Mouse (Mus musculus) gastrocnemius, postnatal 25 days (tissue): ENCODE measurements at regions not wholly inside any gene's neighbourhood (a gene's known extent, or its start where the extent isn't known, plus 50 kb on each side); places are given as distances from the start of the nearest gene placed in this dataset.

Experiments
- DNase-seq: peaks from one replicate; pipeline ENCODE4 v3.0.0; 2022

DNA sequence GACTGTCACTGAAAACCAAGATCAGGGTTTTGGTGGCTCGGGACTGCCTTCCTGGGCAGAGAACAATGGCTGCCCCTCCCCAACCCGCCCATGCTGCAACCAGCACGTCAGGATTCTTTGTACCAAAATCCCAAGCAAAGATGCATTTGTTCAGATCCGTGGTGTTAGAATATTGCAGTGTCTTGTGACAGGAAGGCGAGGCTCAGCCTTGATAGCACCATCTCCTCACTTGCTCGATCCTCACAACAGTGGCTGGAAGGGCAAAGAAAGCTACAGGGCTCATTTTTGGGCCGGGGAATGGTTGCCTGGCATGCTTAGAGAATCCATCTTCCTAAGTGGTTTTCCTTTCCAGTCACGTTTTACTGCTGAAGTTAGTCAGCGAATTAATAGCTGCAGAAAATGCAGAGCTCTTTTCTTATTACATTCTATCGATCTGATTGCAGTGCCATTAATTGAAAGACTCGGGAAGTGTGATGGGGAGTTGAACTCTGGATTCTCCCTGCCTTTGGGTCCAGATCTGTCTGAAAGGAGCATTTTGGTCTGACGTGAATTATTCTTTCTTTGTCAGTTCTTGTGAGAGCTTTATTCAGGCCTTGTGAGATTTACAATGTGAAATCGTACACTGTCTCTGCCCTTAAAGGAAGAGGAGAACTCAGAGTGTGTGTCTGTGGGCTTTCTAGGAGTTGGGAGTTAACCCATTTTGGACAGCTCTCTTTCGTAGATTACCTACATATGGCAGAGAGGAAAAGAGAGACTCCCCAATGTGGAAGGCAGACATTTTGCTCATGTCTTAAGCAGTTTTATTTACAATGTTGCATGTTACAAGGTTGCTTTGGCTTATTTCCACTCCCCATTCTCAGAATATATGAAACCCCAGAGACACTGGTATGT lies 213.3 kb upstream of the Ubash3b start:
- no peak for DNase-seq

DNA sequence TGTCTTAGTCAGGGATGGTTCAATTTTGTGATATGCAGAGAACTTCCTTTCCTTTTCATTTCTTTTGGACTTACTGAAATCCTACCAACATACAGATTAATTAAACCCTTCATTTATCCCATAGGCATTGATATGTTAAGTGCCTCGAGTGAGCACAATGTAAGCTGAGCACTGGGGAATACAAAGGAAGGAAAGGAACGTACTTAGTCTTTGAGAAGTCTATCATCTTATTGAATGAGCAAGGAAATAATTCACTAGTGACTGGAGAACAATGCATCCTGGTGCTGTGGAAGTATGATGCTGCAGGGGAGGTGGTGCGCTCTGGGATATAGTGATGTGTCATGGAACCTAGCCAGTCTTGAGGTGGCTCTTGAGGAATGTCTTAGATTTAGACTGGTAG lies 204.9 kb upstream of the Ubash3b start:
- no peak for DNase-seq

DNA sequence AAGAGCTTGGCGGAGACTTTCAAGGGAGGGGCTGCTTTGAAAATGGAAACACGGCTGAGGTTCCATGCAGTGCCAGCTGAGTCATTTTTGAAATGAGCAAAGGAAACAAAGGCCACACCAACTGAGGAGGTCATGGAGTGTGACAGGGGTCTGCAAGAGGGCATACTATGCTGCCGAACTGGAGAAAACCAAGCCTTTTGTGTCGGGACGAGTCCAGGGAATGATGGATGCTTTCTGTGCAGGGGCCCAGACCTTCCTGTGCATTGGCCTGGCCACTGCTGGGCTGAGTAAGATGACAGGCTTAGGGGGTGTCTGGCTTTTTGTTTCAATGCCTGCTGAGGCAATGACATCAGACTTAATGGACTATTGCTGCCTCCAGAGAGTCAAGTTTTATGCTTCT lies 203.8 kb upstream of the Ubash3b start:
- DNase-seq, result no peak

DNA sequence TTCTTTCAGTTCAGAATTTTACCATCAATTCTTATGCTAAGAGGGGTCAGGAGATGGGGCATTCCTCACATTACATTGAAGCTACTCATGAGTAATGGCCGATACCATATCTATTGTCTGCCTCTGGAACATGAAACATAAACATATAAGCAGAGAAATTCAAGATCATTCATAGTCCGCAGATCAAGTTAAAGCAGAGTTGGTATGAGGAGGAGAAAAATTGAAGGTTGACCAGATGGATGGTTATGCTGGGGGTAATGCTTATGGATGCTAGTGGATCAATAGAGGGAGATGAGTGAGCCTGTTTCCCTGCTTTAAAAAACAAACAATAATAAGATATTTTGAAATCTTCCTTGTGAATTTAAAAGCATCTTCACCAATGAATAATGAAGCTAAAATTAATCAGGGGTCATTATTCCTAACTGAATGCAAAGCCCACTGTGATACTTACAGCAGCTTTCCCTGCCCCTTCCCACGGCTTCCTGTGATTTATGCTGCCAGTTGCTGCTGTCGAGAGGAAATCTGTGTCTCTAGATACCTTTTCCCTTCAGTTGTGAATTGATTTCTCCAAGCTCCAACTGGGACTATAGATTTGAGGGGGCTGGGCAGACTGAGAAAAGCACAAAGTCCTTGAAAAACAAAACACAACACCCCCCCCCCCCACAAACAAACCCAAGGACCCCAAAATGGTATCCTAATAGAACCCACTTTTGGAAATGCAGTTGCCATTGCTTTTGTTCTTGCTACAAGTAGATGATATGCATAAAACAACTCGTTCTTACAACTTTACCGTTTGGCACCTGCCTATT lies 203.1 kb upstream of the Ubash3b start:
- DNase-seq, result no peak

DNA sequence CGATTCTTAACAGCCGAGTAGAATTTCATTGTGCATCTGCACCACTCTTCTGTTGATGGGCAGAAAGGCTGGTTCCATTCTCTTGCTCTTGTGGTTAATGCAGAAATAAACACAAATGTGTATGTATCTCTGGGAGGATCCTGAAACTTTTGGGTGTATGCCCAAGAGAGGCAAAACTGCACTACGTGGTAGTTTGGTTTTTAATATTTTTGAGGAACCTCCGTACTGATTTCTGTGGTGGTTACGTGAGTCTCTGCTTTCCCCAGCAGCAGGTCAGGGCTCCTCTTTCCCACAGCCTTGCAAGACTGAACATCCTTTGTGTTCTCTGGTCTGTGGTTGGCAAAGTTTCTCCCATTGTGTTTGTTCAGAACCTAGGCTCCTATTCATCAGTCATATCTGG lies 198.9 kb upstream of the Ubash3b start:
- DNase-seq, result no peak

DNA sequence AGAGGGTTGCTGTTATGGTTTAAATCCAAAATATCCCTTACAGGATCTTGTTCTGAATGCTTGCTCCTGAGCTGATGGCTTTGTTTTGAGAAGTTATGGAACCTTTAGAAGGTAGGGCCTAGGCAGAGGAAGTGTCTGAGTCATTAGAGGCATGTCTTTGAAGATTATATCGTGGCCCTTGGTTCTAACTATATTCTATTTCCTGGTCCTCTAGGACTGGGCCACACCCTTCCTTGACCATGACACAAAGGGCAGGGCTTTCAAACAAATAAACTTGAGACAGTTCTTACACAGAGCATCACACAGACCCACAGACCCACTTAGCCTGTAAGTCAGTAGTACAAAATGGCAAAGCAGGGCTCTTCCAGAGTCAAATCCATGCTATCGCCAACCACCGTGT lies 197.8 kb upstream of the Ubash3b start:
- no peak for DNase-seq

DNA sequence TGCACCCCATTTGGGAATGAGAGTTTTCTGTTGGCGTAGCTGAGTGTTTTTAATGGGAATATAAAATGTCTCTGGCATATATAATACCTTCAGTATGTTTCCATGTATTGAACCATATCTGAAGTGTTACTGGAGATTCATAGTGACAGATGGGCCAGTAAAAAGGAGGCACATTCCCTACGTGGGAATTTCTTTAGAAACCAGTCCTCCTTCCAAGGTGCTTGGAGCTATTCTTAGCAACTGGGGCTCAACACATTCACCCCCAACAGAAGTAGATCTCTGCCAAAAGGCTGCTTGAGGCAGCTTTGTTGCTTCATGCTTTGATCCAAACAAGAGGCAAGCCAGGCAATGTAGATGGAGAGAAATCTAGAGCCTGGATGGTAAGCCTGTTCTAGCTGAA lies 183.8 kb upstream of the Ubash3b start:
- DNase-seq, result no peak

DNA sequence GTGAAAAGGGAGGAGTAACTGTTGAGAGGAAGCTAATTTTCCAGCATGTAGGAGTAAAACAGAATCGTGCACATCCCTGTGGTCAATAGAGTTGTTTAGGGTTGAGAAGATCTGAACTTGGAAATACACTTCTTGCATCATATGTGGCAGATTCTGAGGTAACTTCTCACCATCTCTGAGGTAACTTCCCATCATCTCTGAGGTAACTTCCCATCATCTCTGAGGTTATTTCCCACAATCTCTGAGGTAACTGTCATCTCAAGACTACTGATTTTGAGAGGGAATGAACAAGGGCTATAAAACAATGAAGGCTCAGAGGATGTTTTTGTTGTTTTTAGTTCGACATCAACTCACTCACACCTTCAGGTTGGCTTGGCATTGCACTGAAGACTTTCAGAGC lies 175.9 kb upstream of the Ubash3b start:
- no peak for DNase-seq

DNA sequence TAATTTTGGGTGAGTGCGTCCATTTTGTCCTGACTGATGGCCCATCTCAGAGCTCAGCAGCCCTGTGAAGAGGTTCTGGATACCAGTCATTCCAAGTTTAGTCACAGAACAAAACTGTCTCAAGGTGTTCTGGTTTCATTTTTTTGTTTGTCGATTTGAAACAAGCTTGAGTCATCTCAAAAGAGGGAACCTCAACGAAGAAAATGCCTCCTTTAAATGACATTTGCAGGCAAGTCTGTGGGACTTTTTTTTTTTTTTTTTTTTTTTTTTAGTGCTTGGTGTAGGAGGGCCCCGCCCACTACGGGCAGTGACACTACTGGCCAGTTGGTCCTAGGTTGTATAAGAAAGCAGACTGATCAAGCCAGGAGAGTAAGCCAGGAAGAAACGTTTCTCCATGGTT lies 175.3 kb upstream of the Ubash3b start:
- DNase-seq, result no peak

DNA sequence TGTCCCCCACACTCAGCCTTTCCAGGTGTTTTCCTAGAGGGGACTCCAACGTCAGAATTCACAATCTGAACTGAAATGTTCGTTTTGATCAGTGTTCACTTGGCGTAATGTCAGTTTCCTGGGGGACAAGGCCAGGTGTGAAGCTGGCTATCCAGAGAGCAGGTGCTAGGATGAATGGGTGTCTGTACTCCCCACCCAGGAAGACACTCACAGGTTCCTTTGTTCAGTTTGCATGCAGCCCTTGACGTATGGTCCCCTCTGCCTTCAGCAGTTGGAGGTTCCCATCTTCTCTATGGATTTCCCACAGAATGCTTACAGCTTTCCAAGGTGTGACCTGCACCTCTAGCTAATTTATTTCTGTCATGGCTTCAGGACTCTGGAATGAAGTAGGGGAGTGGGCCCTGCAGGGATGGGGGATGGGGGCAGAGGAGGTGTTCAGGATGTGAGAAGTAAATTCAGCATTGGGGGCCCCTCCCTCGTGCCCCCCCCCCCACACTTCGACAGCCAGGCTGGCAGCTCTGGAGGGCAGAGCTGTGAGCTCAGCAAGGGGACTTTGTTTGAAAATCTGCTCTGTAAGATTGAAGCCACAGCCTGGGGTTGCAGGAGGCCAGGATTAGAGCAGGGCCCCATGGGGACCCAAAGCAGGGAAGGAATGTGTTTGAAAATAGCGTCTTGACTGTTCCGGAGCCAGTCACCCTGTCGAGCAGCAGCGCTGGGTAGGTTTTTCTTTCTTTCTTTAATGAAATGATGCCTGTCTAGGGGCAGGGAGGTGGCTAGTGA lies 173.2 kb upstream of the Ubash3b start:
- DNase-seq, result no peak

DNA sequence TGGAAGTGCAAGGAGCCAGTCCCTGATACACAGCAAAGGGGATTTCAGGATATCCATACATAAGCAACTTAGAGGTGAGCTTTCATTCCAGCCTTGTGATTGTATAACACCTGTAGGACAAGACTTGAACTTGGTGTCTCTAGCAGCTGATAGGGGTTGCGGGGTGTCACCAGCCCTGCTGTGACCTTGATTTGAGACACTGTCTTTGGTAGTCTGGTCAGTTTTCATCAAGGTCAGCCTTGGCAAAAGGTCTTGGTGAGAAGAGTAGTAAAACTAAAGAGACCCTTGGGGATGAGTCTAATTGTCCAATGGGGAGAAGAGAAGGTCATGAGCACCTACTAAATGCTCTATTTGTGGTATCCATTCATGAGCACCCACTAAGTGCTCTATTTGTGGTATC lies 172.0 kb upstream of the Ubash3b start:
- no peak for DNase-seq

DNA sequence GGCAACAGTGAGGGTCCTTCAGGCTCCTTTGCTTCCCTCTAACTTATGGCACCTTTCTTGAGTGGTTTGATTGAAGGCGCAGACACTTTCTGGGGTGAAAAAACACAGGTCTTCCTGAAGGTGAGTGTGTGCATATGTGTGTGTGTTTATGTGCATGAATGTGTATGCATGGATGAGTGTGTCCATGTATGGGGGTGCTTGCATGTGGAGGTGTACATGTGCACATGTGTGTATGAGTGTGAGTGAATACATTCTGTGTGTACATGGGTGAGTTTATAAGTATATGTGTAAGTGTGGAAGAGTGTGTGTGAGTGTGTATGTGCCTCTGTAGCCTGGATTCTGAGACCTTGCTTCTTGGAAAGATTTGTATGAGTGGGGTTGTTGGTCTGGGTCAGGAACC lies 167.5 kb upstream of the Ubash3b start:
- DNase-seq, result no peak

DNA sequence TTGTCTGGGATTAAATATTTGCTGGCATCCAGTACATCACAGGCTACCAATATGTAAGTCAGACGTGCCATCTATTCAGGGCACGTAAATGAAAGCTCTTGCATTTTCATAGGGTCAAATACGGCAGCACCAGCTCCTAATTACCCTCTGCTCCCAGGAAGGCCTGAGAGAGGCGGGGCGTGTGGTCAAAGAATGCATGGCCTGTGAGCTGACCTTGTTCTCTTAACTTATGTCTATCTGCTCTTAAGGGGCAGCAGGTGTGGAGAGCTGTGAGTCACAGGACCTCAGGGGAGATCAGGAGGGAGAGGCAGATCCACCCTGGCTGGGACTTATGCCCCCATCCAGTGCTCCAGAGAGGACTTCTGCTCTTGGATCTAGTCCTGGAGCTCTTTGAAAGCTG lies 167.0 kb upstream of the Ubash3b start:
- peak; percentile 9 for DNase-seq

DNA sequence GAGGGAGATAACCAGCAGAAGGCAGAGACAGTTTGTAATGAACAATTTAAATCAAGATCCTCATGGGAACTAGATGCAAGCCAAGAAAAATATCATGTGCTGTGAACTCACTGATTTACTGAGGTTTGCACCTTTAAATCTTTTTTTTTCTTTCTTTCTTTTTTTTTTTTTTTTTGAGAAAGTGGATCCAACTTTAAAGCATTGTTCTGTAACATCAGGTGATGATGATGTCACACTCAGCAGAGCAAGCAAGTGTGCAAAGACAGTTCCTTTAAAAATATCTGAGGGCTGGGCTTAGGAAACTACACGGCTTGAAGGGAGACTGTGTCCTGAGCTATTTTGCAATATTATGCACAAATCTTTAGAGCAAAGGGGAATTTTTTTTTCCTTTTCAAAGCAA lies 166.6 kb upstream of the Ubash3b start:
- no peak for DNase-seq

DNA sequence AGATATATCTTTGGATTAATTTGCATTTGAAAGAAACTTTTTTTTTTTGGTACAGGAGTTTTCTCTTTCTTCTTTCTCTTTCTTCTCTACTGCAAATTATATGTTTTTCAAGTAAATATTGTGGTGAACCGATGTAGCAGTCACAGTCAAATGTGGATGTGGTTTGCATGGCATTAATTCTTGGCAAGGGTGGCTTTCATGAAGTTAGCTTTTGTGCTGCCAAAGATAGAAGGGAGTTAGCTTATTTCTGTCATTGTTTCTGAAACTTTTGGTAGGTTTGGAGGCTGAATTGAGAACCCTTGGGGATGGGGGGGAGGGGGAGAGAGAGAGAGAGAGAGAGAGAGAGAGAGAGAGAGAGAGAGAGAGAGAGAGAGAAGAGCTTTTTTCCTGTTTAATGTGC lies 166.1 kb upstream of the Ubash3b start:
- no peak for DNase-seq

DNA sequence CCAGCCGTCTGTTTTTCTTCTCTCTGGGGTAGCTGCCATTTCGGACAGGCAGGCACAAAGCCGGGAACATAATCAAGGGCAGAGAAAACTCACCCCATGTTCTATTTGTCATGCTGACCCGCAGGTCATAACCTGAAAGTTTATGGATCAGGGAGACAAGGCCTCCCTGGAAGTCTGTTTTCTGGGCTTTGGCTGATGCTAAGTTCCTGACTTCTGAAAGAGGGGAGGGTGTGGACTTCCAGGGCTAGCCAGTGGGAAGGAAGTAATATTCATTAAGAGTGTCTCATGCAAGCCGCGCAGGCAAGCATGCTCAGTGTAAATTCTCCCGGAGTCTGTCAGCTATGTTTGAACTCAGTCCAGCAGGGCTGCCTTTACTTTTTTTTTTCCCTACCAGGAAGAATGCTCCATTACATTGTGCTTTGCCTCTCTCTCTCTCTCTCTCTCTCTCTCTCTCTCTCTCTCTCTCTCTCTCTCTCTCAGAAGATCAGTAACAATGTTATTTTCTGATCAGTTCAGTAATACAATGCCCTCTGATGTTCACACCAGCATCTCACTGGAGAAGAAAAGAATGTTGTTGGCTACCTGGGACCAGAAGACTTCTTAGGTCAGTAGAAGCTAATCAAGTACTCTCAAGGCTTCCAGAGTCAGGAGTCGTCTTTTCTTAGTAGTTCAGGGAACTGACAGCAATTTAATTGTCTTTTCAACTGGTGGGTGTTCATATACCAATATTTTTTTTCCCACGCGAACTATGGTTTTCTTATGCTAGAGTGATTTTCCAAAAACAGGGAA lies 165.5 kb upstream of the Ubash3b start:
- DNase-seq, result peak; percentile 75

DNA sequence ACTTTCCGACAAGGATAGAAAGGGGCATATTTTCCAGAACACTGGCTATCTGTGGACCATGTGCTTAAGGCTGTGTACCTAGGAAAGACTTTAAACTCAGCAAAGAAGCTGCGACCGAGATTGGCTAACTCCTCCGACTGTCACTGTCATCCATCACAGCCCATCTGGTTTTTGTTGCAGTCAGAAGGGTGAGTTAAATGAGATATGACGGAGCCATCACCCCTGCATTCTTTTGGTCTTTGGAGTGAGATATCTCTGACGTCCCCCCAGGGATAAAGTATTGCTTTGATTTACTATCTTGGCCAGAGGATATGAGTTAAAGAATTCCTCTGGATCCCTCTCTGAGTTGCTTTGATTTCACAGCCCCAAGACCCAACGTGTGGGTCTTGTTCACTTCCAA lies 160.0 kb upstream of the Ubash3b start:
- no peak for DNase-seq

DNA sequence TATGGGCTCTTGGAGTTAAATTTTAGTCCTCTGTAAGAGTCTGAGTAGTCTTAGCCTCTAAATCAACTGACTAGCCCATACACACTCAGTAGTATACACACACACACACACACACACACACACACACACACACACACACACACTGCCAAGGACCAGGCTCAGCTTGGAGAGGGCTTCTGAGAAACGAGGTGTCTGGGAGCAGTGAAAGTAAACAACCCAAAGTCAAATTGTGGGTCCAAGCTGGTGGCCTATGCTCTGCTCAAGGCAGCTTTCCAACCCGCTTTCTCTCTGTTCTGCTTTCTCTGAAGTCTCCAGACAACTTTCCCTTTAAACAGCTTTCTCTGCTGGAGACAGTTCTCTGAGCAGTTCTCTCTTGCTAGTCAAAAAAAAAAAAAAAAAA lies 157.6 kb upstream of the Ubash3b start:
- no peak for DNase-seq

DNA sequence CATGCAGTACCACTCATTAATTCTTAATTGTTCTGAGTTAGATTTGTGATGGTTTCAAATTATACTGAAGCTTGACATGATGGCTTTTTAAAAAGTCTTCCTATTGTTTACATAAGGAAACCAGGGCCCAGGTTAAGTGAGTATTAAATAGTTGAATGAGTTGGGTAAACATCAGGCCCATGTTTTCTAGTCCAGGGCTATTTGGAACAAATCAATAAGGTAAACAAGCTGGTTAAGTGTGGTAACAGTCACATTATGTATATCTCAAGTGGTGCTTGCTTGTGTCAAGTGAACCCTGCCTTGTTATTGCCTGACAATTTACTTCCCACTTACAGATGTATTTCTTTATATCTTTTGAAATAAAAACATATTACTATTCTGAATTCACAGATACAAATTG lies 144.7 kb upstream of the Ubash3b start:
- no peak for DNase-seq

DNA sequence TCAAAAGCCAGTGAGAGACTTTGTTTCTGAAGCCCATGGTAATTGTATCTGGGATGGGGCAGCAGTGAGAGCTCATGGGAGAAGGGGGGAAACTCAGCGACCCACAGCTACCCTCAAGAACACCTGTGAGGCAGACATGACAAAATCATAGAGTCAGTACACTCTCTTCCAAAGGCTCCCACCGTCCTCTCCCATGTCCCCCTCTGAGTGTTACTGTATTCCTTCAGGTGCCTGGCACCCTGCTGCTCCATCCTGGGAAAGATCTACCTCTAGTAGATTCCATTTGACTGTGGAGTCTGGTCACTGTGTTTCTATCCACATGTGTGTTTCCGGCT lies 142.0 kb upstream of the Ubash3b start:
- no peak for DNase-seq

DNA sequence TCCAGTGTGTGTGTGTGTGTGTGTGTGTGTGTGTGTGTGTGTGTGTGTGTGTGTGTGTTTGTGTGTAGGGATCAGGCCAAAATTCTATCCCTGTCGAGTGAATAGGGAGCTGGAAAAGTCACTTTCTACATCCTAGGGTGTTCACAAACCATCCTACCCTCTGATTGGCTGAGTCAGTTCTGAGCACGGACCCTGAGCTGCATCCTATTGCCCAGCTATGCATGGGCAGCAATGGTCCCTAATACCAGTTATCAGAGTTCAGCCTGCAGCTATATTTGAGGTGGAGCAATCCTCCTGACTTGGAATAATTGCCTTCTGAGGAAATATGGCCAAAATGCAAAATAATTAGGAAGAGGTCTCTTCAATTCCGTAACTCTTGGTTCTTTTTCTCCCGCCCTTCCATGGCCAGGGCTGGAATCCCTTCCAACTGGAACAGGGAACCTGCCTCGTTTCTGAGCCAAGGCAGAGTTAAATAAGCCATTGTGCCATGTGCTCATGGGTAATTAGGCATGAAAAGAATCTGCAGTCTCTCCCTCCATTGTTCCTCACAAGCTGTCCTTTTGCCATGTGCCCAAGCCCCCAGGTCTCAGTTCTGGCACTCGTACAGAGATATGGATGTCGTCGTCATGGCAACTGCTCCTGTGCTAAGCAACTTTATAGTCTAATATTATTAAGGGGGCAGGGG lies 141.5 kb upstream of the Ubash3b start:
- no peak for DNase-seq

DNA sequence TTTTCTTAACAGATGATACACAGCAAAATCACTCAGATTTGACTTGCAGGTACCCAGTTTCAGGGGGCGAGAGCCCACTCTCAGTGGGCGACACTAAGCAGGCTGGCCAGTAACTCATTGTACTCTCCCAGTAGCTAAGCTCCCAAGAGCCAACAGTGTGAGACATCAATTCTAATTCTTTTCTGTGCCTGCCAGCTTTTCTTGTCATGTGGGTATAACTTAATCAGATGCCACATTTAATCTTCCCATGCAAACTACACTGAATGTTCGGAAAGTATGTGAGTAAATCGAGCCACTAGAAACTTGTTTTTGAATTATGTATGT lies 124.6 kb upstream of the Ubash3b start:
- DNase-seq, result no peak
